17 mouse cellular contexts compared by ENCODE assay signal in genomic region chr19:5472857-5473256, GRCm38 (mm10). TPM values are rescaled to one million over a fixed set of nuclear protein-coding genes. Genes with fewer than 3 reads are reported as not detected.
DNase-seq lines count a peak whose midpoint lies in the region; ATAC-seq lines count a peak whose summit lies in the region.
"Had no signal": no experiment of that assay in that cellular context is flagged by ENCODE, and none has a peak within 500 bp of the region (broad histone marks: within the 10 kb centered on the region; RNA-seq: fewer than 3 reads in every experiment).

No protein-coding gene starts in this region.

- H3K27ac ChIP-seq in intestine, embryonic 15.5 days: no peak overlapping the region
- no peak overlapping the region for H3K27ac ChIP-seq in intestine, embryonic 16.5 days (ENCODE audit: low read length)
- no peak overlapping the region for H3K27ac ChIP-seq in limb, embryonic 10.5 days
- no peak overlapping the region for H3K27ac ChIP-seq in midbrain, embryonic 11.5 days (ENCODE audit: low read depth, low read length)
- H3K27ac ChIP-seq: midbrain, embryonic 15.5 days; neural tube, embryonic 13.5 days had no signal

- H3K4me1 ChIP-seq in intestine, embryonic 15.5 days (replicated peaks): peaks cover 18% of the 10 kb centered on the region
- H3K4me1 ChIP-seq in intestine, embryonic 16.5 days (ENCODE audit: control insufficient read depth, insufficient read depth, low read length): peaks cover 8% of the 10 kb centered on the region
- peaks cover 38% of the 10 kb centered on the region for H3K4me1 ChIP-seq in limb, embryonic 10.5 days
- peaks cover 15% of the 10 kb centered on the region for H3K4me1 ChIP-seq in midbrain, embryonic 11.5 days (ENCODE audit: control insufficient read depth, insufficient read depth, low read length)

- no peaks in the 10 kb centered on the region for H3K27me3 ChIP-seq in intestine, embryonic 15.5 days (replicated peaks)
- no peaks in the 10 kb centered on the region for H3K27me3 ChIP-seq in intestine, embryonic 16.5 days (replicated peaks; ENCODE audit: control insufficient read depth, insufficient read depth, low read length)
- no peaks in the 10 kb centered on the region for H3K27me3 ChIP-seq in limb, embryonic 10.5 days (ENCODE audit: low read depth, poor library complexity, severe bottlenecking)
- 0 out of 2 replicates have a peak, but pooled peaks cover 2% of the 10 kb centered on the region for H3K27me3 ChIP-seq in midbrain, embryonic 11.5 days (ENCODE audit: control insufficient read depth, insufficient read depth, low read length)
- H3K27me3 ChIP-seq: midbrain, embryonic 15.5 days; neural tube, embryonic 13.5 days had no signal

- 75% methylated on average over 3 of the region's 3 CpGs for WGBS in intestine, embryonic 15.5 days
- WGBS in intestine, embryonic 16.5 days: 80% methylated on average over 3 of the region's 3 CpGs
- WGBS in limb, embryonic 10.5 days: 80% methylated on average over 3 of the region's 3 CpGs
- 80% methylated on average over 3 of the region's 3 CpGs for WGBS in midbrain, embryonic 11.5 days

- no peaks in the 10 kb centered on the region for H3K36me3 ChIP-seq in intestine, embryonic 15.5 days
- H3K36me3 ChIP-seq in intestine, embryonic 16.5 days (ENCODE audit: control insufficient read depth, insufficient read depth, low read length): no peaks in the 10 kb centered on the region
- H3K36me3 ChIP-seq in limb, embryonic 10.5 days: peaks cover 29% of the 10 kb centered on the region
- H3K36me3 ChIP-seq in midbrain, embryonic 11.5 days (ENCODE audit: control insufficient read depth, insufficient read depth, low read length): no peaks in the 10 kb centered on the region
- H3K36me3 ChIP-seq: midbrain, embryonic 15.5 days had no signal

- DNase-seq in 3T3-L1 (ENCODE audit: low read depth, low spot score): peak; percentile 71
- DNase-seq in NIH3T3 (ENCODE audit: low read depth): peak; percentile 73
- no peak for DNase-seq in limb, embryonic 10.5 days (ENCODE audit: low spot score)
- DNase-seq in urinary bladder, postnatal 25 days (ENCODE audit: low spot score): no peak
- no peak for DNase-seq in midbrain, embryonic 11.5 days (ENCODE audit: low spot score, missing footprints)
- DNase-seq: adrenal gland, postnatal 10 days; cerebellum, postnatal 36 days; heart, postnatal 10 days; left cerebral cortex, postnatal 4 days; lung, postnatal 4 days; right cerebral cortex, adult 18-20 months; thymus, adult 18-20 months had no signal

- no peak overlapping the region for H3K9ac ChIP-seq in intestine, embryonic 15.5 days
- H3K9ac ChIP-seq in intestine, embryonic 16.5 days (ENCODE audit: low read depth, low read length): no peak overlapping the region
- H3K9ac ChIP-seq in midbrain, embryonic 11.5 days (ENCODE audit: low read length): no peak overlapping the region
- H3K9ac ChIP-seq: midbrain, embryonic 15.5 days; neural tube, embryonic 13.5 days had no signal

- 0 out of 2 replicates have a peak overlapping the region, but pooled peaks have one; percentile 90 for H3K4me2 ChIP-seq in intestine, embryonic 15.5 days (replicated peaks)
- no peak overlapping the region for H3K4me2 ChIP-seq in intestine, embryonic 16.5 days (ENCODE audit: low read depth, low read length)
- H3K4me2 ChIP-seq in midbrain, embryonic 11.5 days: no peak overlapping the region

- ATAC-seq in intestine, embryonic 15.5 days: no peak
- no peak for ATAC-seq in intestine, embryonic 16.5 days
- ATAC-seq in midbrain, embryonic 11.5 days (ENCODE audit: low FRiP score): no peak

- H3K4me3 ChIP-seq in intestine, embryonic 15.5 days (replicated peaks): no peak overlapping the region
- no peak overlapping the region for H3K4me3 ChIP-seq in intestine, embryonic 16.5 days (ENCODE audit: low read length)
- H3K4me3 ChIP-seq in limb, embryonic 10.5 days: 0 out of 2 replicates have a peak overlapping the region, but pooled peaks have one; percentile 83
- no peak overlapping the region for H3K4me3 ChIP-seq in midbrain, embryonic 11.5 days (ENCODE audit: low read depth, low read length)

- no peaks in the 10 kb centered on the region for H3K9me3 ChIP-seq in intestine, embryonic 15.5 days
- no peaks in the 10 kb centered on the region for H3K9me3 ChIP-seq in intestine, embryonic 16.5 days (ENCODE audit: control insufficient read depth, low read length)
- H3K9me3 ChIP-seq in limb, embryonic 10.5 days (replicated peaks): no peaks in the 10 kb centered on the region
- no peaks in the 10 kb centered on the region for H3K9me3 ChIP-seq in midbrain, embryonic 11.5 days (ENCODE audit: control insufficient read depth, low read length)
- H3K9me3 ChIP-seq: midbrain, embryonic 15.5 days; neural tube, embryonic 13.5 days had no signal

RNA-seq across cellular contexts. Expression of gene Efemp2, which starts 0.9 kb away (rescaled TPM):
- polyA plus RNA-seq in intestine, embryonic 15.5 days (2015; fragmentation: Nextera tagmentation; extraction: Ambion mirVana): 118 TPM in 2 replicates
- polyA plus RNA-seq in intestine, embryonic 16.5 days (2015; fragmentation: Nextera tagmentation; extraction: Ambion mirVana): 106 and 112 TPM in 2 replicates
- 85.6 and 99.7 TPM in 2 replicates for polyA plus RNA-seq in limb, embryonic 10.5 days (2016; fragmentation: Nextera tagmentation; extraction: Ambion mirVana)
- polyA plus RNA-seq in midbrain, embryonic 11.5 days (2014; fragmentation: Nextera tagmentation; extraction: Ambion mirVana): 52.7 and 54.7 TPM in 2 replicates

RNA-seq across cellular contexts. Expression of gene Ctsw, which starts 4.5 kb away (rescaled TPM):
- 2.1 and 2.9 TPM in 2 replicates for polyA plus RNA-seq in intestine, embryonic 15.5 days (2015; fragmentation: Nextera tagmentation; extraction: Ambion mirVana)
- polyA plus RNA-seq in intestine, embryonic 16.5 days (2015; fragmentation: Nextera tagmentation; extraction: Ambion mirVana): 1.7 and 2.8 TPM in 2 replicates
- polyA plus RNA-seq in limb, embryonic 10.5 days (2016; fragmentation: Nextera tagmentation; extraction: Ambion mirVana): 1.6 and 1.9 TPM in 2 replicates
- 2.4 and 3.0 TPM in 2 replicates for polyA plus RNA-seq in midbrain, embryonic 11.5 days (2014; fragmentation: Nextera tagmentation; extraction: Ambion mirVana)
- polyA plus RNA-seq: erythroblast, embryonic 14.5 days had no signal

RNA-seq across cellular contexts. Expression of gene Fibp, which starts 12.4 kb away (rescaled TPM):
- polyA plus RNA-seq in intestine, embryonic 15.5 days (2015; fragmentation: Nextera tagmentation; extraction: Ambion mirVana): 95.1 and 99.4 TPM in 2 replicates
- polyA plus RNA-seq in intestine, embryonic 16.5 days (2015; fragmentation: Nextera tagmentation; extraction: Ambion mirVana): 102 and 106 TPM in 2 replicates
- polyA plus RNA-seq in limb, embryonic 10.5 days (2016; fragmentation: Nextera tagmentation; extraction: Ambion mirVana): 111 and 132 TPM in 2 replicates
- polyA plus RNA-seq in midbrain, embryonic 11.5 days (2014; fragmentation: Nextera tagmentation; extraction: Ambion mirVana): 98.3 and 103 TPM in 2 replicates

RNA-seq across cellular contexts. Expression of gene Ccdc85b, which starts 15.2 kb away (rescaled TPM):
- polyA plus RNA-seq in intestine, embryonic 15.5 days (2015; fragmentation: Nextera tagmentation; extraction: Ambion mirVana): 8.2 and 8.7 TPM in 2 replicates
- 5.0 and 5.4 TPM in 2 replicates for polyA plus RNA-seq in intestine, embryonic 16.5 days (2015; fragmentation: Nextera tagmentation; extraction: Ambion mirVana)
- polyA plus RNA-seq in limb, embryonic 10.5 days (2016; fragmentation: Nextera tagmentation; extraction: Ambion mirVana): 8.9 and 9.7 TPM in 2 replicates
- 6.9 and 7.8 TPM in 2 replicates for polyA plus RNA-seq in midbrain, embryonic 11.5 days (2014; fragmentation: Nextera tagmentation; extraction: Ambion mirVana)

RNA-seq across cellular contexts. Expression of gene Mus81, which starts 15.3 kb away (rescaled TPM):
- 29.5 and 29.8 TPM in 2 replicates for polyA plus RNA-seq in intestine, embryonic 15.5 days (2015; fragmentation: Nextera tagmentation; extraction: Ambion mirVana)
- 32.7 and 36.5 TPM in 2 replicates for polyA plus RNA-seq in intestine, embryonic 16.5 days (2015; fragmentation: Nextera tagmentation; extraction: Ambion mirVana)
- 38.2 and 40.4 TPM in 2 replicates for polyA plus RNA-seq in limb, embryonic 10.5 days (2016; fragmentation: Nextera tagmentation; extraction: Ambion mirVana)
- 38.4 TPM in 2 replicates for polyA plus RNA-seq in midbrain, embryonic 11.5 days (2014; fragmentation: Nextera tagmentation; extraction: Ambion mirVana)

Comparison
In these comparisons a context has a peak if more than half of its experiments do, and no peak if none do; other contexts are left out.
1. DNase-seq: peak in 3T3-L1 (single experiment) and NIH3T3 (single experiment); none in limb, embryonic 10.5 days (single experiment), urinary bladder, postnatal 25 days (single experiment) and midbrain, embryonic 11.5 days (single experiment).